Mouse (Mus musculus) MEL (cell line): ENCODE results near the gene Tagap. TPM values are rescaled to one million over a fixed set of nuclear protein-coding genes. Genes with fewer than 3 reads are reported as not detected.

ENCODE experiments used
- DNase-seq: peaks from one replicate; pipeline ENCODE4 v3.0.0; 2011; ENCODE audit warnings: low read depth, low spot score
- H3K27ac ChIP-seq: 2 replicates; pipeline ENCODE4 v1.5.1; 2012; ENCODE audit warnings: low read depth, mild to moderate bottlenecking, control low read depth, low read length, moderate library complexity; ENCODE audit not compliant: control insufficient read depth
- H3K27me3 ChIP-seq, 2 experiments: fragments of 150-350 bp in 1 of 2; sonication (generic) in 1 of 2; 2 replicates each; pipeline ENCODE4 v1.6.1; 2012; ENCODE audit warnings: low read length in 2 of 2, mild to moderate bottlenecking in 2 of 2, improper control_type of control experiment in 1 of 2, moderate library complexity in 1 of 2; ENCODE audit not compliant: insufficient read depth in 2 of 2, control insufficient read depth in 1 of 2
- H3K36me3 ChIP-seq, 2 experiments: 2 replicates each; pipeline ENCODE4 v1.6.1; 2012 to 2014; ENCODE audit warnings: low read length in 2 of 2, improper control_type of control experiment in 1 of 2, inconsistent platforms in 1 of 2, mild to moderate bottlenecking in 1 of 2; ENCODE audit not compliant: insufficient read depth in 2 of 2, control insufficient read depth in 1 of 2
- H3K4me1 ChIP-seq, 2 experiments: fragments of 150-350 bp in 1 of 2; sonication (generic) in 1 of 2; 2 replicates each; pipeline ENCODE4 v1.6.1; 2012; ENCODE audit warnings: low read length in 2 of 2, improper control_type of control experiment in 1 of 2, mild to moderate bottlenecking in 1 of 2; ENCODE audit not compliant: insufficient read depth in 2 of 2, control insufficient read depth in 1 of 2
- H3K4me3 ChIP-seq, 2 experiments: fragments of 150-350 bp in 1 of 2; sonication (generic) in 1 of 2; 2 replicates each; pipeline ENCODE4 v1.5.1; 2012; ENCODE audit warnings: low read depth in 2 of 2, low read length in 2 of 2, mild to moderate bottlenecking in 2 of 2, moderate library complexity in 2 of 2, control low read depth in 1 of 2, improper control_type of control experiment in 1 of 2; ENCODE audit not compliant: control insufficient read depth in 1 of 2, insufficient read depth in 1 of 2
- H3K79me2 ChIP-seq: 2 replicates; pipeline ENCODE4 v1.6.1; 2012; ENCODE audit warnings: mild to moderate bottlenecking, low read length, moderate library complexity; ENCODE audit not compliant: control insufficient read depth, poor library complexity, insufficient read depth
- H3K9ac ChIP-seq: 2 replicates; pipeline ENCODE4 v1.6.1; 2012; ENCODE audit warnings: low read depth, mild to moderate bottlenecking, control low read depth, low read length, moderate library complexity; ENCODE audit not compliant: control insufficient read depth, poor library complexity, severe bottlenecking
- H3K9me3 ChIP-seq: fragments of 150-350 bp; sonication (generic); replicated peaks from 2 replicates; pipeline ENCODE4 v1.6.1; 2012; ENCODE audit warnings: mild to moderate bottlenecking, low read length, improper control_type of control experiment, moderate library complexity; ENCODE audit not compliant: insufficient read depth
- CHD1 ChIP-seq: IDR thresholded peaks from 2 replicates; pipeline ENCODE4 v1.6.1; 2012; ENCODE audit warnings: low read depth, mild to moderate bottlenecking, inconsistent platforms, low read length, improper control_type of control experiment
- CTCF ChIP-seq, 3 experiments: IDR thresholded peaks in 2 of 3; conservative IDR thresholded peaks in 1 of 3; 2 replicates each; pipeline ENCODE4 v1.5.1; 2011 to 2012; ENCODE audit warnings: low read length in 3 of 3, low read depth in 2 of 3, mild to moderate bottlenecking in 2 of 3, improper control_type of control experiment in 1 of 3, inconsistent platforms in 1 of 3, mixed read lengths in 1 of 3, moderate library complexity in 1 of 3; ENCODE audit not compliant: control insufficient read depth in 1 of 3, insufficient read depth in 1 of 3, poor library complexity in 1 of 3, severe bottlenecking in 1 of 3
- E2F4 ChIP-seq: IDR thresholded peaks from 2 replicates; pipeline ENCODE4 v1.6.1; 2011; ENCODE audit warnings: low read depth, low read length, improper control_type of control experiment, borderline replicate concordance
- ELF1 ChIP-seq: IDR thresholded peaks from 2 replicates; pipeline ENCODE4 v1.6.1; 2014; ENCODE audit warnings: low read depth, mild to moderate bottlenecking, inconsistent platforms, low read length, improper control_type of control experiment, moderate library complexity
- EP300 ChIP-seq, 2 experiments: IDR thresholded peaks; 2 replicates each; pipeline ENCODE4 v1.6.1; 2011; ENCODE audit warnings: improper control_type of control experiment in 2 of 2, low read length in 2 of 2, low read depth in 1 of 2, mild to moderate bottlenecking in 1 of 2
- ETS1 ChIP-seq: IDR thresholded peaks from 2 replicates; pipeline ENCODE4 v1.6.1; 2012; ENCODE audit warnings: low read depth, mild to moderate bottlenecking, inconsistent platforms, low read length, improper control_type of control experiment, moderate library complexity
- GABPA ChIP-seq: IDR thresholded peaks from 2 replicates; pipeline ENCODE4 v1.6.1; 2012; ENCODE audit warnings: low read depth, mild to moderate bottlenecking, inconsistent platforms, low read length, improper control_type of control experiment, moderate library complexity
- GATA1 ChIP-seq: IDR thresholded peaks from 2 replicates; pipeline ENCODE4 v1.6.1; 2011; ENCODE audit warnings: low read depth, low read length, improper control_type of control experiment
- HCFC1 ChIP-seq: IDR thresholded peaks from 2 replicates; pipeline ENCODE4 v1.6.1; 2012; ENCODE audit warnings: low read depth, mild to moderate bottlenecking, inconsistent platforms, low read length, improper control_type of control experiment, moderate library complexity
- JUND ChIP-seq: IDR thresholded peaks from 2 replicates; pipeline ENCODE4 v1.6.1; 2011; ENCODE audit warnings: low read depth, mild to moderate bottlenecking, improper control_type of control experiment, low read length
- KAT2A ChIP-seq: conservative IDR thresholded peaks from 2 replicates; pipeline ENCODE4 v1.6.1; 2012; ENCODE audit warnings: low read depth, low read length, improper control_type of control experiment, inconsistent platforms
- MAFK ChIP-seq: IDR thresholded peaks from 2 replicates; pipeline ENCODE4 v1.6.1; 2011; ENCODE audit warnings: low read depth, mild to moderate bottlenecking, low read length, improper control_type of control experiment, borderline replicate concordance
- MAX ChIP-seq: IDR thresholded peaks from 2 replicates; pipeline ENCODE4 v1.6.1; 2011; ENCODE audit warnings: low read length, improper control_type of control experiment
- MAZ ChIP-seq: IDR thresholded peaks from 2 replicates; pipeline ENCODE4 v1.6.1; 2012; ENCODE audit warnings: low read depth, mild to moderate bottlenecking, inconsistent platforms, low read length, improper control_type of control experiment
- MXI1 ChIP-seq: IDR thresholded peaks from 2 replicates; pipeline ENCODE4 v1.6.1; 2011; ENCODE audit warnings: mild to moderate bottlenecking, low read depth, low read length, improper control_type of control experiment
- MYC ChIP-seq: IDR thresholded peaks from 2 replicates; pipeline ENCODE4 v1.6.1; 2011; ENCODE audit warnings: low read depth, mild to moderate bottlenecking, low read length, improper control_type of control experiment, moderate library complexity
- NELFE ChIP-seq: IDR thresholded peaks from 2 replicates; pipeline ENCODE4 v1.6.1; 2011; ENCODE audit warnings: low read depth, low read length, improper control_type of control experiment
- NRF1 ChIP-seq: IDR thresholded peaks from 2 replicates; pipeline ENCODE4 v1.6.1; 2014; ENCODE audit warnings: low read depth, mild to moderate bottlenecking, inconsistent platforms, low read length, improper control_type of control experiment, moderate library complexity; ENCODE audit not compliant: poor library complexity, insufficient read depth, severe bottlenecking
- POLR2A ChIP-seq, 2 experiments: IDR thresholded peaks; 2 replicates each; pipeline ENCODE4 v1.6.1; 2011 to 2012; ENCODE audit warnings: low read length in 2 of 2, mild to moderate bottlenecking in 2 of 2, control low read depth in 1 of 2, improper control_type of control experiment in 1 of 2, low read depth in 1 of 2, moderate library complexity in 1 of 2; ENCODE audit not compliant: control insufficient read depth in 1 of 2, insufficient read depth in 1 of 2, poor library complexity in 1 of 2
- POLR2AphosphoS2 ChIP-seq: IDR thresholded peaks from 2 replicates; pipeline ENCODE4 v1.6.1; 2011; ENCODE audit warnings: low read length, improper control_type of control experiment
- SIN3A ChIP-seq: IDR thresholded peaks from 2 replicates; pipeline ENCODE4 v1.6.1; 2012; ENCODE audit warnings: low read length, improper control_type of control experiment, inconsistent platforms
- SMC3 ChIP-seq: IDR thresholded peaks from 2 replicates; pipeline ENCODE4 v1.6.1; 2011; ENCODE audit warnings: low read depth, low read length, improper control_type of control experiment
- TAL1 ChIP-seq: IDR thresholded peaks from 2 replicates; pipeline ENCODE4 v1.6.1; 2012; ENCODE audit warnings: mild to moderate bottlenecking, inconsistent platforms, low read length, moderate library complexity, mixed read lengths
- TBP ChIP-seq: IDR thresholded peaks from 2 replicates; pipeline ENCODE4 v1.8.0; 2011; ENCODE audit warnings: low read depth, low read length, improper control_type of control experiment
- TCF12 ChIP-seq: IDR thresholded peaks from 2 replicates; pipeline ENCODE4 v1.6.1; 2014; ENCODE audit warnings: low read depth, mild to moderate bottlenecking, inconsistent platforms, low read length, improper control_type of control experiment, moderate library complexity
- USF2 ChIP-seq, 2 experiments: IDR thresholded peaks; 2 replicates each; pipeline ENCODE4 v1.6.1; 2011 to 2012; ENCODE audit warnings: improper control_type of control experiment in 2 of 2, low read length in 2 of 2, borderline replicate concordance in 1 of 2, inconsistent platforms in 1 of 2, low read depth in 1 of 2, mild to moderate bottlenecking in 1 of 2; ENCODE audit not compliant: insufficient read depth in 1 of 2
- ZC3H11A ChIP-seq: IDR thresholded peaks from 2 replicates; pipeline ENCODE4 v1.6.1; 2012; ENCODE audit warnings: low read depth, mild to moderate bottlenecking, inconsistent platforms, low read length, improper control_type of control experiment
- polyA plus RNA-seq, 2 experiments: library from polyadenylated mRNA; stranded (reverse) in 1 of 2; unstranded in 1 of 2; fragments of >175 nt in 1 of 2; fragments of >200 nt in 1 of 2; gene quantifications; 2 replicates each; pipeline versions ENCODE4 v1.2.1 to v1.2.4; 2012; ENCODE audit warnings: low replicate concordance in 2 of 2, low read depth in 1 of 2; ENCODE audit not compliant: insufficient read length in 2 of 2, insufficient read depth in 1 of 2, missing spikeins in 1 of 2
- total RNA-seq: library from RNA; depleted of rRNA; stranded (reverse); fragments of 300-350 nt; gene quantifications from 2 replicates; pipeline ENCODE4 v1.2.3, GENCODE M21; 2012; rRNA removed

The Tagap gene
- total RNA-seq (3.3 and 4.3 TPM in 2 replicates), polyA plus RNA-seq (1 to 10 TPM in 1 of 2 experiments, not detected in 1; 4.5 TPM)

- peaks cover under 1 to 27% of the 10 kb centered on the region in 2 experiments; a peak in 3 of 4 replicates for H3K36me3 ChIP-seq
- H3K27ac ChIP-seq, result peak within 1 kb of the TSS; percentile 60
- H3K9me3 ChIP-seq, result no peaks in the 10 kb centered on the region
- DNase-seq, result peak; percentile 84
- H3K9ac ChIP-seq, result peak within 1 kb of the TSS; percentile 87
- H3K79me2 ChIP-seq, result peaks cover 3% of the 10 kb centered on the region; the same call in 1 of the 2 replicates
- peak within 1 kb of the TSS; percentile 66 to 68 for H3K4me3 ChIP-seq
- no peak; the same call in 1 of the 2 replicates for TF ChIP-seq SIN3A
- TF ChIP-seq NRF1, result no peak
- TF ChIP-seq CHD1, result no peak
- no peak for TF ChIP-seq ZC3H11A
- no peak for TF ChIP-seq TCF12
- peak; percentile 41 to 69; a peak in 2 of 4 replicates for TF ChIP-seq POLR2A (IDR thresholded peaks at IDR 0.05; ENCODE audit: control insufficient read depth in 1 of 2, insufficient read depth in 1 of 2, low read depth in 1 of 2, low read length in 2 of 2, poor library complexity in 1 of 2)
- peak; percentile 52; the same call in 1 of the 2 replicates for TF ChIP-seq NELFE
- TF ChIP-seq KAT2A, result no peak; the same call in 1 of the 2 replicates
- peak; percentile 64; the same call in 1 of the 2 replicates for TF ChIP-seq MXI1
- TF ChIP-seq JUND, result no peak
- no peak for TF ChIP-seq MAFK
- TF ChIP-seq HCFC1, result peak; percentile 54; the same call in 1 of the 2 replicates
- TF ChIP-seq MYC, result no peak
- 0 out of 2 replicates have a peak, but pooled peaks have one; percentile 50 for TF ChIP-seq E2F4
- TF ChIP-seq SMC3, result 0 out of 2 replicates have a peak, but pooled peaks have one; percentile 1
- TF ChIP-seq MAX, result peak; percentile 68; the same call in 1 of the 2 replicates
- peak; percentile 60 for TF ChIP-seq TBP
- TF ChIP-seq ETS1, result peak; percentile 45
- TF ChIP-seq CTCF (IDR thresholded peaks at IDR 0.05 in 2 of 3, conservative IDR thresholded peaks at IDR 0.05 in 1 of 3; ENCODE audit: control insufficient read depth in 1 of 3, insufficient read depth in 1 of 3, low read depth in 2 of 3, low read length in 3 of 3, poor library complexity in 1 of 3, severe bottlenecking in 1 of 3), result no peak
- no peak for TF ChIP-seq TAL1
- TF ChIP-seq GATA1, result no peak
- no peak for TF ChIP-seq USF2 (IDR thresholded peaks at IDR 0.05; ENCODE audit: borderline replicate concordance in 1 of 2, insufficient read depth in 1 of 2, low read depth in 1 of 2, low read length in 2 of 2)
- peak; percentile 75 for TF ChIP-seq ELF1
- peak; percentile 45; the same call in 1 of the 2 replicates for TF ChIP-seq POLR2AphosphoS2
- no peak; the same call in 1 of the 2 replicates for TF ChIP-seq MAZ
- TF ChIP-seq EP300 (IDR thresholded peaks at IDR 0.05; ENCODE audit: low read depth in 1 of 2, low read length in 2 of 2), result no peak
- no peak for TF ChIP-seq GABPA
- no peaks in the 10 kb centered on the region for H3K27me3 ChIP-seq
- H3K4me1 ChIP-seq, result peaks cover 13 to 21% of the 10 kb centered on the region in 2 experiments
Observed at GRCm38 (mm10) chr17:7925413-7926160, at the start of gene Tagap. Tagap (plus strand) TSS chr17:7926000.
